Mouse (Mus musculus) adrenal gland, postnatal 25 days (tissue): ENCODE data around the gene Myh8. TPM values are rescaled to one million over a fixed set of nuclear protein-coding genes. Genes with fewer than 3 reads are reported as not detected.

Source experiments
- DNase-seq: peaks from one replicate; pipeline ENCODE4 v3.0.0; 2021; ENCODE audit warnings: mixed read lengths
- long read RNA-seq: library from polyadenylated mRNA; stranded (forward); transcript quantifications from one replicate; pipeline ENCODE4 v2.0.0, GENCODE M21; 2021
- total RNA-seq: library from RNA; stranded (reverse); gene quantifications from 2 replicates; pipeline ENCODE4 v1.2.3, GENCODE M21; 2021

Gene Myh8
- not detected in 2 replicates for total RNA-seq
- long read RNA-seq, result 0 reads

DNA sequence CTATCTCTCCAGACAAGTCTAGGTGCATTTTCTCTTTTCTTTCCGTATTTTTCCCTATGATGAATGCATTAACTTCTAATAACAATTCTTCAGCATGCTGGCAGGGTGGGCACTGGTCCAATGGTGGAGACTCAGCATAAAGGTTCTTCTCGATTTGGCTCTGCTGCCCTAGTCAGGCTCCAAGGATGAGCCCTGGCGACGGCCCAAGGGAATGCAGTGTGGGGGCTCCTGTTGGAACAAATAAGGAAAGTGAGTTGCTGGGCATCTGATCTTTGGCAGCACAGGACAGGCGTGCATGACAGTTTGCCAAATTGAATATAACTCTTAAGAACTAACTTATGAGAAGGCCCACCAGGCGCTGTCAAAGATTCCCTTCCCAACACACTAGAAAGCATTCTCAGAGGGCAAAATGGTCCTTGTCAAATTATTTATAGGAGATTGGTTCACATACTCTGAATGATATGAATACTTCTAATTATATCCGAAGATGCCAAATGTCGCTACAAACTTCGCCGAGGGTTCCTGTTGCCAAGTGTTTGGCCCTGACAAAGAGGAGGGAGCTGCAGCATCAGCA, at the start of gene Myh8:
Gene Myh8 (plus strand): TSS at position 524 of the 574 bp plus-strand sequence.
- peak; percentile 10 for DNase-seq

DNA sequence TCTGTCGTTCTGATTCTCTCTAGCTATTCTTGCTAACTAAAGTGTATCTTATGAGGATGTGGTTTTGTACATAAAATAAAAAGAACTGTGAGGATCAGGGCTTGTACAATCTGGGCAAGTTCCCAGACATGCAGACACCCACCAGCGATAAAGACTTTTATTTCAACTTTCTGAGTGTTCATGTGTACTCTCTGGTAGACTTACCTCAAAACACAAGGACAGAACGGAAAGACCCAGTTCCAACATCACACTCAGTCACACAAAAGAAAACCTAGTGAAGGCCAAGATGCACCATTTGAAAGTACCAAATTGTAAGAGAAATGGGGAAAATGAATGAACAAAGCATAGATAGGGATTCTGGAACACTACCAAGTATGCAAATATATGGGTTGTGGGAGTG, 48.2 kb upstream of the Myh8 start:
- no peak for DNase-seq

DNA sequence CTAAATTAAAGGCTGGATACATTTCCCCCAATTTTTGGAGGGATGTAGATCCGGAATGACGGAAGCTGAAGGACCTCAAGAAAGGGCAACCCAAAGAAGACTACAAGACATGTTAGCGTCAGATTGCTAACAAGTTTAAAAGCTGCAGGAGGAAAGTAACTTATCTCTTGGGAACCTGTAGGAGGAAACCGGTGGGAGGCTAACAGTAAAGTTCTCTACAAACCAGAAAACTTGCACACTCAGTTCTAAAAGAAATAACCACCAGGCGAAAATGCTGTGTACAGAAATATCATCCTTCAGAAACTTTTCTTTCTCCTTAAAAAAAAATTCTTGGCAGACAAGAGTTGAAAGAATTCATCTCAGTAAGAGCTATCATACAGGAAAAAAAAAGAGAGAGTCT, 47.8 kb upstream of the Myh8 start:
- DNase-seq, result no peak

DNA sequence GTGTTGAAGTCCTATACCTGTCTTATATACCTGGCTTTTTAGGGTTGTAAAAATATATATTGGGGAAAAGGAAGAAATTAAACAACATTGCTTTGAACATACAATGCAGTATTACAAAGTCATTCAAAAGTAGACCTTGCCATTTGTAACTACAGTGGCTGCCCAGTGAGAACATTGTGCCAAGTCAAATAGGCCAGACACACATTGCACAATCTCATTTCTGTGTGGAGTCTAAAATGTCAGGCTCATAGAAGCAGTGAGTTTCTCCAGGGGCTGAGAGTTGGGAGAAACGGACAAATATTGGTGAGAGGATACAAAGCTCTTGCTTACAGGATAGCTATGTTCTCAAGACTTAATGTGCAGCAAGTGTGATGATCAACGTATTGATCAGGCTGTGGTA, 47.0 kb upstream of the Myh8 start:
- DNase-seq, result no peak

DNA sequence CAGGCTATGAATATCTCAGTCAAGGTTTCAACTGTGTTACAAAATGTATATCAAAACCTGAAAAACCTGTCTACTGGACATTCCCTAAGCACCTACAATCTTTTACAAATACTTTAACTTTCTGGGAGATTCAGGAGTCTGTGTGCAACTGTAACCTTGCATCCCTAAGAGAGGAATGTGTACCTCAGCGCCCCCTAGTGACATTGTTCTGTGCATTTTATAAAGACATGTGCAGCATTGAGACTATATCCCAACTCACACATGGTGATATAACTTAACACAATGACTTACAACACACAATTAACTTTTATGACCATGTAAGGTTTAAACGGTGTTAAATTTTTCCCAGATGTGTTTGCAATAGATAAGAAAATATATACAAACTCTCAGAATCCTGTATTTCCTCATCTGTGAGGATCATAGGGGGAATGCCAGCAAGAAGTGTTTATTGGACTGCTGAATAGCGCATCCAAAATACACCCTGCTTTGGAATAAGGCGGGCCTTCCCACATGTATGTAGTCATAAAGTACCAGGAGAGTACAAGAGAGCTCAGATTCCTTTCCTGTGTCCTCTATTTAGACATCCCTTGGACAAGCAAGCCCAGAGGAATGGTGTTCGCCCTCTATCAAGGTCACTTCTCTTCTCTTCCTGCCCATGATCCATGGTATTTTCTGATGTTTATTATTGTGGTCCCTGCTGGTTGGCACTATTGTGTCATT, 41.1 kb upstream of the Myh8 start:
- peak; percentile 34 for DNase-seq

DNA sequence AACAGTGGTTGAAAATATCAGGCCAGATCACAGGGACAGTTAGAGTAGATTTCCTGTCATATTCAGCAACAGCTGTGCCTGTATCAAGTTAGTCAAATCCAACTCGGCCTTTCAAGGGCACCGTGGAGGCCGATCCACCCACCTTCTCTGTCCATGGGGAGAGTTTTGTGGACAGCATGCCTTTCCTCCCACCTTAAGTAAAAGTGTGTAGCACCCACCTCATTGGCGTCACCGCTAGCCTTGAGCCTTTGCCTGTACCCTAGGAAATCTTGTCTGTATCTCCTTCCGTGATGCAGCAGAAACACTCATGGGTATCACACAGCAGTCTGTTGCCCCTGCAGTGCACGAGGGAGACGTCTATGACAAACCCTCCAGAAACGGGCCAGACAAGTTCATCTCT, 40.1 kb upstream of the Myh8 start:
- DNase-seq, result no peak

DNA sequence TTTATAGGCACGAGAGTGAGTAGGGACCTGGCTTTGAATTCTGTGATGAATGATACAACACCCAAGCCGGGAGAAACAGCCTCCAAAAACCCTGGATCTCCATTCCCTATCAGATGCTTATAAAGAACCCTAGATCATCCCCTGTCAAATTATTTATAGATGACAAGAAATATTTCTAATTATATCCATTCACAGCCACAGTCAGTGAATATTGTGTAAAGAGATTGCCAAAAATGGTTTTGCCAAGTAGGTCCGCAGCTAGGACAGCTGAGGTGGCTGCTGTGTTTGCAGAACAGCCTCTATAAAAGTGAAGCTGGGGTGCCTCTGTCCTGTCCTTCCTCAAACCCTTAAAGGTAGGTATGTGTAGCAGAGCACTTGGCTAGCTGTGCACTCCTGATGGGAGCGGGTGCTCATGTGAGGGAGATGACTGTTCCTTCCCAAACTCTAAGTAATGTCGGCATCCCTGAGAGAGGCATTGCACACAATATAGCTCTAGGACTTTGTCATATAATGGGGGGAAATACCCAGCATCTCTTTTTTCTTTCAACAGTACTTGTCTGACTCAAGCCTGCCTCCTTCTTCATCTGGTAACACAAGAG, 39.3 kb upstream of the Myh8 start, which contains the start of gene Myh4:
Gene Myh4 (plus strand): TSS at position 549 of the 599 bp plus-strand sequence.
- no peak for DNase-seq

DNA sequence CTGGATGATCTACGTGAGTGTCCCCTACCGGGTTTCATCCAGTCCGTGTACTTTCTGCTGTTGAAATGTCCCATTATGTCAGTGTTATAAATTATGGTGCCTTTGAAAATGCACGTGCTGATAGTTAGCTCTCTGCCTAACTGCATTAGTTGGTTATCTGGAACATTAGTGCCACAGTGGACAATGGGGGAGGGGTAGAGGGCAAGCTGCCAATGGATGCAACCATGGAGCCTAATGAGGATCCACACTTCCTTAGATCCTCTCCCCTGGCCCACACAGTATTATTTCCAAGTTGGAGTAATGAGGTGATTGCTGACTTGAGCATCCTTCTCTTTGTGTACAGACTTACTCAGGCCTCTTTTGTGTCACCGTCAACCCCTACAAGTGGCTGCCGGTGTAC, 35.9 kb upstream of the Myh8 start:
- no peak for DNase-seq

DNA sequence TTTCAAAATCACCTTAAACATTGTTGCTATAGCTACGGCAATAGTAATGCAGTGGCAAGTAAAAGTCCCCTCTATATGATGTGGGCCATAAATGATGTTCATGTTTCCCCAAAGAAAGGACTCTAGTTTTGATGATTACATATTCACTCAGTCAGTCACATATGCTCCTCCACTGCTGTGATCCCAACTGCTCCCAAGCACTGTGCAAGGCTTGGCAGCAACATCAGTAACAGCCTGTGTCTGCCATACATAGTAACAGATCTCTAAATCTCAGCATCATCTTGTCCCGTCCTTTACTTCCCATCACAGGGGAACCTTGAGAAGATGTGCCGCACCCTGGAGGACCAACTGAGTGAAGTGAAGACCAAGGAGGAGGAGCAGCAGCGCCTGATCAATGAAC, 23.2 kb upstream of the Myh8 start:
- no peak for DNase-seq

DNA sequence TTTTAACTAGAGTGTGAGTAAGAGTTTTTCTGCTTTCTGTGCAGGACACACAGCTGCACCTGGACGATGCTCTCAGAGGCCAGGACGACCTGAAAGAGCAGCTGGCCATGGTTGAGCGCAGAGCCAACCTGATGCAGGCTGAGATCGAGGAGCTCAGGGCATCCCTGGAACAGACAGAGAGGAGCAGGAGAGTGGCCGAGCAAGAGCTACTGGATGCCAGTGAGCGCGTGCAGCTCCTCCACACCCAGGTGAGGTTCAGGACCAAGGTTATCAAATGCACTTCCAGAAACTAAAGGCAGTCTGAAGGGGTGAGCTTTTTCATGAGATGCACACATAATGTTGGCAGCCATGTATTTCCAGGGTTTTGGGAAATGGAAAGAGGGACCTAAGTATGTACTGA, 19.9 kb upstream of the Myh8 start:
- DNase-seq, result no peak

DNA sequence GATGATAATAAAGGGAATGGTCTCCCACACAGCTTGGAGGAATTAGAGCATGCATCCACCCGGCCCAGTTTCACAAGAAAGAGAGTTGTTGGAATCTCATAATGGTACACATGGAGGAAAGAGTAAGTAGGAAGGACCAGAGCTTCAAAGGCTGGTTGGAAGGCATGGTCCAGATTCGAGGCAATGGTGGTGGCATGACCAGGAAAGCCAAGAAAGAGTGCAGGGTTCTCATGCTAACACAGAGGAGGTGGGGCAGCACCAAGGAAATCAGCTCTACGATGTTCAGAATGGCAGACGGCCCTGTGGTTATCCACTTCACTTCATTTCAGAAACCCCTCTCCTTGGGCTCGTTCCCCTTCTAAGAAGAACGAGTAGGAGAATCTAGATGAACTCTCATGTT, 16.0 kb upstream of the Myh8 start:
- no peak for DNase-seq

DNA sequence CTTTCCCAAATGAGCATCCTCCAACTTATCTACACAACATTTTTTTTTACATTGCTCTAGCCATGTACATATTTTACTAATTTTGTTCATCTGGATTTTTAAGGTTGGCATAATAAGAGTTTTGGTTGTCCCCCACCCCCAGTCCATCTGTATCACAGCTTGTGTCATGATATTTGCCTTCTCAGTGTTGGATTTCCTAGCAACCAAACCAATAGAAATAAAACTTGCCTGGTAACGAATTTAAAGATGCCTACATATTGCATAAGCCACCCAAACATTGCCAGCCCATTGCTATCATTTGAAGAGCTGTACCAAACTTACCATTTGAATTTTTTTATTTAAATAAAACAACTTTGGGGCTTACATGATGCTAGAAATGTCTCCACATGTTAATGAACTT, 16.5 kb downstream of the Myh8 start:
- DNase-seq, result no peak

DNA sequence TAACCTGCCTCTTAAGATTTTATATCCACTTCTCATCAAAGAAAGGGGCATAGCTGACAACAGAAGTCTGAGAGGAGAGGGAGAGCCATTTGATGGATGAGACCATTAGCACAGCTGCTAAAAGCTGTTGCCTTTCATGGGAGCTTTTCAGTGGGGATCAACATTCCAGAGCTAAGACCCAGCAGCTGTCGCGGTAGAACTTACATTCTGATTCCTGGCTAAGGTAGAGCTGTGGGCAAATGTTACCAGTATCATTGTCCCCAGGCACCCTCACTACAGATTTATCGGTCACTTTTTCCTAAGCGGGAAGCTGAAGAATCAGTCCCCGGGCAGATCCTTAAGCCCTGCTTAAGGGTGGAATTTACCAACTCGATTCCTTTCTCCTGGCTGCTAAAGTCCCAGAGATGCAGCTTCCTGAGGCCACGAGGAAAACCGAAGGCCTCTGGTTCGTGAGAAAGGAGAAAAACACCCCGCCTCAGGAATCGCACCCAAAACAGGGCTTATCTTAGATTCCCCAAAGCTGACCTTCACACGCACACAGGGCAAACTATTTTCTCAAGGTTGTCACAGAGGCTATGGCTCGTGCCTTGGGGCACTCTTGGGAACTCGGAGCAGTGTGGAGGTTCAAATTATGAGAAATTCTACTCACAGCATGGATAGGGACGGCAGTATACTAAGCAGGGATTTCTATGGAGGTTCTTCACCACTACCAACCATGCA, 37.0 kb downstream of the Myh8 start:
- DNase-seq, result no peak

DNA sequence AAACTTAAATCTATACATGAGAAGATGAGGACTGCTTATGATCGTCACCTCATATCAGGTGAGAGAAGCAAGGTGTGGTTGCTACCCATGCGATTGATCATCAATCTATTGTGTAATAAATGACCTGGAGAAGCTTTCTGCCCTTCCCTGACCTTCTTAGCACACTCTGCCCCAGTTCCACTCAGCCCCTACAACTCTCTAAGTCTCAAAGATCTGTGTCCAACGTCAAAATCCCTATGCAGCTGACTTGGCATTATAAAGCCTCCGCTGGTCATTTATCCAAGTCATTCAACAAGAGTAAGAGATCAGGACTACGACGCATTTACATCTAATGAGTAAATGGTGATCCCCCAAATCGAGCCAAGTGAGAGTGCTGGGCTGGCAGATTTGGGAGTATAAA, 44.4 kb downstream of the Myh8 start, which contains the start of gene Myh13:
Gene Myh13 (plus strand): TSS at position 301 of the 400 bp plus-strand sequence.
- DNase-seq, result no peak

DNA sequence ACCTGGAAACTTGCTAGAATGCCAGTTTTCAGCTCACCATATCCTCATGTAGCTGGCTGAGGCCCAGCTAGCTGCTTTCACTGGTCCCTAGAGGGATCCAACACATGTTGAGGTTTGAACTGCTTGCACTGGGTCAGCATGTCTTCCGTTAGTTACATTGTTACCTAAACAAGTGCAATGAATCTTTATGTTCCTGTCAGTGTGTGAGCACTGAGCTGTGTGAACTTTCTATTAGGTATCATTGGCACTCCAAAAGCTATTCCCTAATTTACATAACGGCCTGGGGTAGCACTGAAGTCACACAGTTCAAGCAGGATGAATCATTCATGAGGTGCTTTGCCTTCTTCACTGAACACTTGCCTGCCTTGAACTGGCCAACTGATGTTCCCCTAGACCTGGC, 49.6 kb downstream of the Myh8 start:
- no peak for DNase-seq

DNA sequence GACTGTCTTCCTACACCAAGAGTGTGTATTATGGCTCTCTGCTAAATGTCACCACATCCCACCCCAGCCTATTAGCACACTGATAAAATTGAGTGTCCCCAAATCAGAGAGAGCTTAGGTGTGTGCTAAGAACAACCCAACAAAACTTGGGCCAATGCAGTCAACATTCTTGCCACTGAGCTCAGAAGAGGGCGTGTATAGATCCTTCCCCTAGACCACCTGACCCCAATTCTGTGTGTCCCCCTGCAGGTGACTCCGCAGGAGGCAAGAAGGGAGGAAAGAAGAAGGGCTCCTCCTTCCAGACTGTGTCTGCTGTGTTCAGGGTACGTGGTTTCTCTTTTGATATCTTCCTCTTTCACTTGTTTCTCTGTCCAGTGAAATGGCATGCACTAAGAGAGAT, 67.6 kb downstream of the Myh8 start:
- DNase-seq, result no peak

DNA sequence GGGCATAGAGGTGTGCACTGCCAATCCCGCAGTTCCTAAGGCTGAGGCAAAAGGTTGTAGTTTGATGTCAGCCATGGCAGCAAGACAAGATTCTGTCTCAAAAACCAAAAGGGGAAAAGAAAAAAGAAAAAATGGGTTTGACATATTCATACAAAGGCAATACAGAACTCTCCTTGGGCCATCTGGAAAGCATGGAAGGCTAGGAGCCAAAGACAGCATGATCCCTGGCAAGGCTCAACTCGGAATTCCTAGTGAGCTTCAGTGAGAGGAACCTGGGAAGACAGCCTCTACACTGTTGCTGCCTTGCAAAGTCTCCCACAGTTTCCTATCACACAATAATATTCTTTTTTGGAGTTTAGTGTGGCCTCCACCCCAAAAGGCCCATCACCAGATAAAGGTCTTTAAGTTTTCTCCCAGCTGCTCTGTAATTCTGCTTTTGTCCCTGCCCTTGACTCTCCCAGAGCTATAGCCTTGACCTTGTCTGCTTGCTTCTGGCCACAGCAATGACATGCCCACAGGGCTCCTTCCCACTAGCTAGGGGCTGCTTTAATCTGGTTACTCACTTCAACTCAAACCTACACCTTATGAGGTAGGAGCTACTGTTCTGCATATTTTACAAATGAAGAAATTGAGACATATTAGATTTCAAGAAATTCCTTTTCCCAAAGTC, 68.4 kb downstream of the Myh8 start:
- DNase-seq, result no peak

DNA sequence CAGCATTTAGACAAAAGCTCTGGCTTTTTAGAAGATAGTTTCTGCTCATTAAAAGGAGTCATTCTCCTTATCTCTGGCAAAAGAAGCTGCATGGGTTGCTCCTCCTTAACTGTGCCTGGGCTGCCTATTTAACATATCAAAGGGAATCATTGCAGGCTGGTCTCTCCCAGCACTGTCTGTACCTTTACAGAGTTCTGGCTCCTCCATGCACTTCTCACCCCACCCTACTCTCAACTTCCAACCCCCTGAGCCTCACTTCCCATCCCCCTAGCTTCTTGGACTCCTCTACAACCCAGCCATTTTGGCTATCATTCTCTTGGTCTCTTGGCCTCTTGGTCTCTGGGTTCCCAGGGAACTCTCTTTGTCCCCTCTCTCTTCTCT, 68.9 kb downstream of the Myh8 start:
- no peak for DNase-seq

DNA sequence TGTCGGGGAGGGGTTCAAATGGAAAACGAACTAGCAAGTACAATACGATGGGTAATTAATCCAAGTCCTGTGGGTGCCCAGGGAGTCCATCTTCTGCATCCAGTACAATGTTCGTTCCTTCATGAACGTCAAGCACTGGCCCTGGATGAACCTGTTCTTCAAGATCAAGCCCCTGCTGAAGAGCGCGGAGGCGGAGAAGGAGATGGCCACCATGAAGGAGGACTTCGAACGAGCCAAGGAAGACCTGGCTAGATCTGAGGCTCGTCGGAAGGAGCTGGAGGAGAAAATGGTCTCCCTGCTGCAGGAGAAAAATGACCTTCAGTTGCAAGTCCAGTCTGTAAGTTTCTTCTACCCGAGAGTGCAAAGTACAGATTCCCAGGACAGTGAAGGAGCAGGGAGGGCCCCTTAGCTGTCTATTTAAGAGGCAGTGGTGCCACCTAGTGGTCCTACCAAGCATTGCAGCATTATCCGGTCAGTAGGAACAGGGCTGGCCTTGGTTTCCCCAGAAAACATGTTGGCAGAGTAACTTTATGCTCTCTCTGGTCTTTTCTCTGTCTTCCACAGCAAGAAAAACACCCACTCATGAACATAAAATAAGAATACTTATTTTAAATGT, 73.3 kb downstream of the Myh8 start:
- DNase-seq, result peak; percentile 74

DNA sequence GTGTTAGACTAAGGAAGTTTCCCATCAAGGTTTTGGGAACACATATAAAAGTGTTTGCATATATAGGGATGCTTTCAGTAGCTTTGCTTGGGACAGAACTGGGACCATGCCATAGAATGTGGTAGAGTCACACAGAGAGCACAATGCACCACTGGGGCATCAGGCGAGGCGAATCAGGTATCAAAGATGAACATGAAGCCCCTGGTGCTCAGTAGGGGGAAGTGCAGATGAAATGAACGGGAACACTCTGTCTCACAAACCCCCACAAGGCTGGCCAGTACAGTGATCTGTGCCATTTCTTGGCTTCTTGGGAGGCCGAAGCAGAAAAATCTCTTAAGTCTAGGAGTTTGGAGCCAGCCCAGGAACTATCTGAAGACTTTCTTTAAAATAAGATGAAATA, 76.1 kb downstream of the Myh8 start:
- DNase-seq, result no peak

DNA sequence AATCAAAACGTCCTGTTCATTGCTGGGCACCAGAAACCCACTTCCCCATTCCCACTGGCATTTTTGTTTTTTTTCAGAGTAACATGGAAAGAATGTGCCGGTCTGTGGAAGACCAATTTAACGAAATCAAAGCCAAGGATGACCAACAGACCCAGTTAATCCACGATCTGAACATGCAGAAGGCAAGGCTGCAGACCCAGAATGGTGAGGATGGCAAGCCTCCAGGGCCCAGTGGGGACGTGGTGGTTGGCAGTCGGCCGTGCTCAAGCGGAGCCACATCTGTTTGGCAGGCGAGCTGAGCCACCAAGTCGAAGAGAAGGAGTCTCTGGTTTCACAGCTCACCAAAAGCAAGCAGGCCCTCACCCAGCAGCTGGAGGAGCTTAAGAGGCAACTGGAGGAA, 81.1 kb downstream of the Myh8 start:
- DNase-seq, result no peak
